Mouse (Mus musculus) olfactory bulb, adult 2 months (tissue): ENCODE data around the gene Epha10.

Experiments
- CTCF ChIP-seq: fragments of 200-500 bp; IDR thresholded peaks from 2 replicates; pipeline ENCODE4 v1.5.1; 2012; ENCODE audit warnings: low read depth, mild to moderate bottlenecking, low read length, moderate library complexity; ENCODE audit not compliant: insufficient read depth
- POLR2A ChIP-seq: fragments of 200-500 bp; IDR thresholded peaks from 2 replicates; pipeline ENCODE4 v1.6.1; 2012; ENCODE audit warnings: mild to moderate bottlenecking, low read depth, low read length, moderate library complexity; ENCODE audit not compliant: insufficient read depth

- TF ChIP-seq POLR2A, result no peak
- no peak for TF ChIP-seq CTCF
Observed at GRCm38 (mm10) chr4:124928102-124928501, 47.4 kb downstream of the Epha10 start.
